Mouse (Mus musculus): ENCODE measurements around the gene Galntl5.
"Not testable (repeated sequence)": the region's sequence is repeated elsewhere in the genome, so short reads cannot be mapped to it uniquely, and the experiment has no call there.

Gene Galntl5

GRCm38 (mm10) chr5:25211872-25212271 lies 30.6 kb downstream of the Galntl5 start:
- DNase-seq = no peak

GRCm38 (mm10) chr5:25213216-25213615 lies 32.0 kb downstream of the Galntl5 start:
- DNase-seq = not testable (repeated sequence)

GRCm38 (mm10) chr5:25215006-25215405 lies 33.7 kb downstream of the Galntl5 start:
- no peak for DNase-seq

- no peak for DNase-seq
Observed at GRCm38 (mm10) chr5:25221604-25222003, 40.3 kb downstream of the Galntl5 start, which contains the start of gene Galnt11. Gene Galnt11, plus strand, starts transcription at chr5:25221904.

GRCm38 (mm10) chr5:25222752-25223702 lies 41.8 kb downstream of the Galntl5 start, which contains the start of gene E130116L18Rik:
Gene E130116L18Rik, minus strand, starts transcription at chr5:25223153.
- peak; percentile 91 to 95 for DNase-seq

GRCm38 (mm10) chr5:25224377-25224776 lies 43.1 kb downstream of the Galntl5 start:
- DNase-seq = not testable (repeated sequence)

GRCm38 (mm10) chr5:25243101-25243500 lies 61.8 kb downstream of the Galntl5 start:
- DNase-seq = no peak

GRCm38 (mm10) chr5:25245806-25246472 lies 64.7 kb downstream of the Galntl5 start:
- no peak for DNase-seq

- DNase-seq = no peak
Observed at GRCm38 (mm10) chr5:25246473-25246865, 65.2 kb downstream of the Galntl5 start.

GRCm38 (mm10) chr5:25247036-25247435 lies 65.8 kb downstream of the Galntl5 start:
- no peak for DNase-seq

- peak; percentile 21 to 46 for DNase-seq
Observed at GRCm38 (mm10) chr5:25252423-25252822, 71.2 kb downstream of the Galntl5 start.

- DNase-seq = no peak
Observed at GRCm38 (mm10) chr5:25252825-25253544, 71.7 kb downstream of the Galntl5 start.

- DNase-seq = no peak
Observed at GRCm38 (mm10) chr5:25254491-25254890, 73.2 kb downstream of the Galntl5 start.

GRCm38 (mm10) chr5:25256686-25257085 lies 75.4 kb downstream of the Galntl5 start:
- no peak for DNase-seq

- peak in 1 of 2 experiments; percentile 39 for DNase-seq
Observed at GRCm38 (mm10) chr5:25261452-25261851, 80.2 kb downstream of the Galntl5 start.

GRCm38 (mm10) chr5:25262266-25262665 lies 81.0 kb downstream of the Galntl5 start:
- DNase-seq = no peak

GRCm38 (mm10) chr5:25268258-25268888 lies 87.1 kb downstream of the Galntl5 start:
- DNase-seq = no peak

Measured in kidney, postnatal 4 days (tissue).